Mouse (Mus musculus) heart, embryonic 15.5 days (tissue): Measurements from ENCODE around the gene Sfta2. TPM values are rescaled to one million over a fixed set of nuclear protein-coding genes. Genes with fewer than 3 reads are reported as not detected.

ENCODE experiments used
- ATAC-seq: fragments of 200-750 bp; cut with Nextera tagmentation; replicated peaks from 2 replicates; pipeline ENCODE4 v1.8.0; 2017; ENCODE audit warnings: low read depth, moderate TSS enrichment; ENCODE audit not compliant: insufficient number of reproducible peaks, insufficient read depth, low FRiP score
- H3K27ac ChIP-seq: fragments of 300-500 bp; sonication (generic); 2 replicates; pipeline ENCODE4 v1.5.1; 2015; ENCODE audit warnings: mild to moderate bottlenecking, inconsistent platforms
- H3K27me3 ChIP-seq: fragments of 300-500 bp; sonication (generic); 2 replicates; pipeline ENCODE4 v1.6.1; 2015; ENCODE audit warnings: inconsistent platforms
- H3K36me3 ChIP-seq: fragments of 300-500 bp; sonication (generic); 2 replicates; pipeline ENCODE4 v1.6.1; 2015; ENCODE audit warnings: mild to moderate bottlenecking, inconsistent platforms
- H3K4me1 ChIP-seq: fragments of 300-500 bp; sonication (generic); replicated peaks from 2 replicates; pipeline ENCODE4 v1.6.1; 2015; ENCODE audit warnings: inconsistent platforms
- H3K4me2 ChIP-seq: fragments of 300-500 bp; sonication (generic); 2 replicates; pipeline ENCODE4 v1.6.1; 2015; ENCODE audit warnings: inconsistent platforms, mild to moderate bottlenecking, moderate library complexity
- H3K4me3 ChIP-seq: fragments of 300-500 bp; sonication (generic); 2 replicates; pipeline ENCODE4 v1.5.1; 2015; ENCODE audit warnings: mild to moderate bottlenecking, inconsistent platforms
- H3K9ac ChIP-seq: fragments of 300-500 bp; sonication (generic); 2 replicates; pipeline ENCODE4 v1.6.1; 2015; ENCODE audit warnings: mild to moderate bottlenecking, inconsistent platforms
- H3K9me3 ChIP-seq: fragments of 300-500 bp; sonication (generic); replicated peaks from 2 replicates; pipeline ENCODE4 v1.6.1; 2016; ENCODE audit warnings: inconsistent platforms
- WGBS: fragments of 180-500 bp; shearing (Covaris S2); methylation state at CpG from one replicate; pipeline ENCODE4 v1.1.7; 2015; ENCODE audit warnings: mixed read lengths; 5-methylcytosine and 5-hydroxymethylcytosine counted together
- polyA plus RNA-seq: library from polyadenylated mRNA; unstranded; fragments of >200 nt; fragmentation: Nextera tagmentation; extraction: Ambion mirVana; gene quantifications from 2 replicates; pipeline ENCODE4 v1.2.1, GENCODE M21; 2015

The Sfta2 gene
- polyA plus RNA-seq, result 2.7 and 5.6 TPM in 2 replicates

DNA sequence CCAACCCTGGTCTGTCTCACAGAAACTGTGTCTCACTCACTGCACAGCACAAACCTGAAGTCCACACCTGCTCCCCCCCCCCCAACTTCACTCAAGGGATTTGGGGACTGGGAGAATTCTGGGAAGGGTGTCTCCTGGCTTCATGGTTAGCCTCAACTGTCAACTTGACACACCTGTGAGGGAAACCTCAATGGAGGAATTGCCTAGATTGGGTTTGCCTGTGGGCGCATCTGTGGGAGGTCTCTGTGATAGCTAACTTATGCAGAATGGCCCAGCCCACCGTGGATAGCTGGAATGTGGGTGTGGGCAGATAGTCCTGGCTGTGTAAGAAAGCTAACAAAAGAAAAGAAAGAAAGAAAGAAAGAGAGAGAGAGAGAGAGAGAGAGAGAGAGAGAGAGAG, at the start of gene Sfta2:
TSS of gene Sfta2 (plus strand) at position 301 of the 400 bp plus-strand sequence.
- Histone ChIP-seq H3K27me3 (peaks cover 11% of the 10 kb centered on the region), H3K4me2 (no peak within 1 kb of the TSS), H3K9ac (no peak within 1 kb of the TSS), H3K36me3 (no peaks in the 10 kb centered on the region), H3K9me3 (no peaks in the 10 kb centered on the region), H3K4me1 (no peaks in the 10 kb centered on the region), H3K4me3 (no peak within 1 kb of the TSS), H3K27ac (no peak within 1 kb of the TSS)
- 50% methylated on average over 2 of the region's 2 CpGs for WGBS
- no peak for ATAC-seq

DNA sequence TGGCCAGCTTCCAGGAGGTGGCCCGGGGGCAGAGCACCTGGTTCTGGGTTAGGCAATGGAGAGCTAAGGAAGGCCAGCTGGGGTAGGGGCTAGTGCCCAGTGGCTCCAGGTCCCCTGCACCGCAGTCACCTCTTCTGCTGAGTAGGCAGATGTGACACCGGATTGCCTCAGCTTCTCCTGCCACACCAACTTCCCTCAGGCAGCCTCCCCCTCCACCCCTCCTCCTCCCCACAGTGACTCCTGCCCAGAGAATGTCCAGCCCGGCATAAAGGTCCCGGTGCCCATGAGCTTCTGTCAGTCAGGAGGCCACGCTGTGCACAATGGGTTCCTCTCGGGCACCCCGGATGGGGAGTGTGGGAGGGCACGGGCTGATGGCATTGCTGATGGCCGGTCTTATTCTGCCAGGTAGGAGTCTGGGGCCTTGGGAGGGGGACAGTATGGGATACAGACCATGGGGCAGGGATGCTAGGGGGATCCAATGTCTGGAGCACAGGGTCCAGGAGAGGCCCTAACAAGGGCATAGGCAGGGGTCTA, 49.4 kb upstream of the Sfta2 start, which contains the start of gene Cdsn:
TSS of gene Cdsn (plus strand) at position 248 of the 534 bp plus-strand sequence.
- Histone ChIP-seq H3K36me3 (no peaks in the 10 kb centered on the region), H3K4me1 (peaks cover 41% of the 10 kb centered on the region), H3K4me2 (no peak within 1 kb of the TSS), H3K9me3 (no peaks in the 10 kb centered on the region), H3K4me3 (no peak within 1 kb of the TSS), H3K27ac (peak within 1 kb of the TSS; percentile 99), H3K9ac (no peak within 1 kb of the TSS), H3K27me3 (no peaks in the 10 kb centered on the region)
- 76% methylated on average over 10 of the region's 10 CpGs for WGBS
- no peak for ATAC-seq

DNA sequence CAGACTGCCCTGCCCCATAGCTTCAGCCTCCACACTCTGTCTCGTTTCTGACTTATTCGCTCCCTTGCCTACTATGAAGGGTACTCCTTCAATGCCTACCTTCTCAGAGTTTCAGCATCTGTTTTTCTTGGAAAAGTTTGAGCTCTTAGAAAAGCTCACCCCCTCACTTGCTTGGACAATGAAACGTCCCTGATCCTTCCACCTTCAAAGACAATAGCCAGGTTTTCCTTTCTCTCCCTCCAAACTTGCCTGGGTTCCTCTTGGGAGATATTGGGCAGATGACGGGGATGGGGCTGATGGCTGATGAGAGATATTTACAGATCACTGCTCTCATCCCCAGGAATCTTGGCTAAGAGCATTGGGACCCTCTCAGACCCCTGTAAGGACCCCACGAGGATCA, 47.0 kb upstream of the Sfta2 start:
- 73% methylated on average over 5 of the region's 5 CpGs for WGBS
- Histone ChIP-seq H3K27ac (no peak overlapping the region), H3K4me3 (no peak overlapping the region), H3K4me1 (peaks cover 32% of the 10 kb centered on the region), H3K9ac (no peak overlapping the region), H3K27me3 (no peaks in the 10 kb centered on the region), H3K9me3 (no peaks in the 10 kb centered on the region), H3K4me2 (no peak overlapping the region), H3K36me3 (no peaks in the 10 kb centered on the region)
- ATAC-seq, result no peak

DNA sequence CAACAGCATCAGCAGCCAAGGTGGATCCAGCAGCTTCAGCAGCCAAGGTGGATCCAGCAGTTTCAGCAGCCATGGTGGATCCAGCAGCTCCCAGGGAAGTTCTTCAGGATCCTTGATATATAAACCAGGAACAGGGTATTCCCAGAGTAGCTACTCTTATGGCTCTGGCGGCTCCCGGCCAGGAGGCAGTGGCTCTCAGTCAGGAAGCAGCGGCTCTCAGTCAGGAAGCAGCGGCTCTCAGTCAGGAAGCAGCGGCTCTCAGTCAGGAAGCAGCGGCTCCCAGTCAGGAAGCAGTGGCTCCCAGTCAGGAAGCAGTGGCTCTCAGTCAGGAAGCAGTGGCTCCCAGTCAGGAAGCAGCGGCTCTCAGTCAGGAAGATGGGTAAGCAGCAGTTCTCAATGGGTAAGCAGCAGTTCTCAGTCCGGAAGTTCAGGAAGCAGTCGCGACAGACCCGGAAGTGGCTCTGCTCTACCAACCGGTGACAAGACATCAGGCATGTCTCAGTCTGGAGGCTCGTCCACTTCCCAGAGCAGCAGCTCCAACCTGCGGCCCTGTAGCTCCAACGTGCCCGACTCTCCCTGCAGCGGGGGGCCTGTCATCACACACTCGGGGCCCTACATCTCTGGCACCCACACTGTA, 46.5 kb upstream of the Sfta2 start:
- H3K9me3 ChIP-seq, result no peaks in the 10 kb centered on the region
- no peak overlapping the region for H3K27ac ChIP-seq
- no peak overlapping the region for H3K9ac ChIP-seq
- WGBS, result 84% methylated on average over 18 of the region's 18 CpGs
- H3K36me3 ChIP-seq, result no peaks in the 10 kb centered on the region
- H3K4me1 ChIP-seq, result peaks cover 30% of the 10 kb centered on the region
- no peak overlapping the region for H3K4me3 ChIP-seq
- no peak overlapping the region for H3K4me2 ChIP-seq
- no peaks in the 10 kb centered on the region for H3K27me3 ChIP-seq
- ATAC-seq, result no peak

DNA sequence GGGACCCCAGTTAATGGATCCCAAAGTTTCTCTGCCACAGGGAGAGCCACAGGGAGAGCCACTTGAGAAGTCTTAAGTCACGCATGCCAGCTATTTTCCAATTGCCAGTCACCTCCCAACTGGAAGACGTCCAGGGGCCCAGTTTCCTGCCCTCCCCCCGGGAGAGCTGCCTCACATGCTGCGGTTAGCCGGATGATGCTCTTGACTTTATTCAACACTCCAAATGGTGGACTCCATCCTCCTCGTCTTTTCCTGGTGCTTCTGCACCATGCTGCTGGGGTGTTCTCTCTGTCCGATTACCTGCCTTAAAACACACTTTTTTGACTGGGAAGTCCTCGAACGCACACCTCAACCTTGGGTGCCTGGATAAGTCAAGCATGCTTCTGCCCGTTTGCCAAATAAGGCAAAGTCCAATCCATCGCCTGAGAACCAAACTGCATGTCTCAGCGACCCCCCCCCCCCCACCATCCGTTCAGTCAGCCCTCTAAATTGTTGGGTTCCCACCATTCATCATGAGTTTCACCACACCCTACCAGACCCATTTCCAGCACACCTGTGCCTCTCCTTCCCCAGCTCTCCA, 45.1 kb upstream of the Sfta2 start:
- Histone ChIP-seq H3K9me3 (no peaks in the 10 kb centered on the region), H3K4me2 (no peak overlapping the region), H3K4me3 (no peak overlapping the region), H3K36me3 (no peaks in the 10 kb centered on the region), H3K4me1 (peaks cover 18% of the 10 kb centered on the region), H3K27ac (no peak overlapping the region), H3K27me3 (no peaks in the 10 kb centered on the region), H3K9ac (no peak overlapping the region)
- WGBS, result 82% methylated on average over 13 of the region's 13 CpGs
- no peak for ATAC-seq

DNA sequence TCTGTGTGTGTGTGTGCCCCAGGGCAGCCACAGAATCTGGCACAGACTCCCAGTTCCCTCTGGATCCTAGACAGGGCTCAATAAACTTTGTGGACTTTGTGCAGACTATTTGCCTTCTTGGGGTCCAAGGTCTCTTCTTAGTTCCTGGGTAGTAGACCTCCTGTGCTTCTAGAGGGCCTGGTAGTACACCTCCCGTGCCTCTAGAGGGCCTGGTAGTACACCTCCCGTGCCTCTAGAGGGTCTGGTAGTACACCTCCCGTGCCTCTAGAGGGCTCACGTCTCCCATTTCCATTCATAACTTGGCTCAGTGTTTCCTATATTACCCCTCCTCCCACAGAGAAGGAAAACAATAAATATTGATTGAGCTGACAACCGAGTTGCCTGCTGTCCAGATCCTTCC, 44.5 kb upstream of the Sfta2 start:
- Histone ChIP-seq H3K36me3 (no peaks in the 10 kb centered on the region), H3K27ac (no peak overlapping the region), H3K9ac (no peak overlapping the region), H3K9me3 (no peaks in the 10 kb centered on the region), H3K27me3 (no peaks in the 10 kb centered on the region), H3K4me1 (peaks cover 13% of the 10 kb centered on the region), H3K4me2 (no peak overlapping the region), H3K4me3 (no peak overlapping the region)
- no peak for ATAC-seq
- WGBS, result 24% methylated on average over 5 of the region's 5 CpGs

DNA sequence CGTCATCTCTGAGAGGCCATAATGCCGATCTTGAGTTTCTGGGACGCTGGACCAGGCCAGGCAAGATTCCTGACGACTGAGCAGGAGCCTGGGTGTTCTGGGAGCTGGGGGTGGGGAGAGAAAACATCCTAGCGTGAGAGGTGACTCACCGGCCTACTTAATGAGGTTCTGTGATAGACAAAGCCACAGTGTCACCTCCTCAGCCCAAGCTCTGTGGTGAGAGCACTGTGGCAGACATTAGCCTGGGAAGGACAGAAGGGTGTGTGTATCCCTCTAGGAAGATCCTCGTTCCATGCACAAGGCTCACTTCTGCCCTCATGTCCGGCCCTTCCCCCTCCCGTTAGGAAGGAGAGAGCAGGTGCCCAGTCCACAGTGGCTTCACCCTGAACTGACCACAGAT, 44.0 kb upstream of the Sfta2 start:
- Histone ChIP-seq H3K9me3 (no peaks in the 10 kb centered on the region), H3K36me3 (no peaks in the 10 kb centered on the region), H3K27me3 (no peaks in the 10 kb centered on the region), H3K4me3 (no peak overlapping the region), H3K9ac (no peak overlapping the region), H3K4me1 (peaks cover 8% of the 10 kb centered on the region), H3K27ac (no peak overlapping the region), H3K4me2 (no peak overlapping the region)
- ATAC-seq, result no peak
- WGBS, result 55% methylated on average over 9 of the region's 9 CpGs

DNA sequence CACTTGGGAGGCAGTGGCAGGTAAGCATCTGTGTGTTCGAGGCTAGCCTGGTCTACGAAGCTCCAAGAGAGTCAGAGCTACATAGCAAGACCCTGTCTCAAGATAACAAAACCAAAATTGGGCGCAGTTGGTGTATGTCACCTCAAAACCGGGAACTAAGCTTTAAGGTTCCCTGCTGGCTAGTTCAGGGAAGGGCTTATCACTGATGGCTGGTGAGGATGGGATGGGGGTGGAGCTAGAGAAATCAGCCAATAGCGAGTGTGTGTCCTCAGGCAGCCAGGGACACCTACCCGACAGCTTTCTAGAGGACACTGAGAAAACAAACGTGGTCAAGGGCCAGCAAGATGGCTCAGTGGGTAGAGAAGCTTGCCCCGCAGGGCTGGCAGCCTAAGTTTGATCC, 43.1 kb upstream of the Sfta2 start:
- no peak for ATAC-seq
- Histone ChIP-seq H3K4me2 (no peak overlapping the region), H3K36me3 (no peaks in the 10 kb centered on the region), H3K4me1 (0 out of 2 replicates have a peak, but pooled peaks cover 4% of the 10 kb centered on the region), H3K27me3 (no peaks in the 10 kb centered on the region), H3K9ac (no peak overlapping the region), H3K9me3 (no peaks in the 10 kb centered on the region), H3K27ac (no peak overlapping the region), H3K4me3 (no peak overlapping the region)
- WGBS, result 49% methylated on average over 8 of the region's 8 CpGs

DNA sequence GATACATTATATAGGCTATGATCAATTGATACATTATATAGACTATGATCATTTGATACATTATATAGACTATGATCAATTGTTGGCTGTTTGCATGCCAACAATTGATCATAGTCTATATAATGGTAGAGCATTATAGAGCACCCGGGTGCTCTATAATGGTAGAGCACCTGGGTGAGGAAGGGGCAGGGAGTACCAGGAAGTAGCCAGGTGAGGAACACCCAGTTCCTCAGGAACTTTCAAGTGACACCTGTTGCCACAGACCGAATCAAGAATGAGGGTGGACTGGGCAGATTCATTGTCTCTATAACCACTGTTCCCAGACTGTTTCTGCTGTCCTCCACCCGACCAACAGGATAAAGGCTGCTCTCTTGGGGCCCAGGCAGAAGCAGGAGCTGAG, 34.2 kb upstream of the Sfta2 start, which contains the start of gene 2300002M23Rik:
TSS of gene 2300002M23Rik (plus strand) at position 301 of the 400 bp plus-strand sequence.
- no peak for ATAC-seq
- Histone ChIP-seq H3K9me3 (no peaks in the 10 kb centered on the region), H3K4me1 (peaks cover 12% of the 10 kb centered on the region), H3K27me3 (peaks cover 28% of the 10 kb centered on the region), H3K9ac (no peak within 1 kb of the TSS), H3K4me2 (no peak within 1 kb of the TSS), H3K36me3 (no peaks in the 10 kb centered on the region), H3K4me3 (no peak within 1 kb of the TSS), H3K27ac (no peak within 1 kb of the TSS)
- 57% methylated on average over 3 of the region's 3 CpGs for WGBS

DNA sequence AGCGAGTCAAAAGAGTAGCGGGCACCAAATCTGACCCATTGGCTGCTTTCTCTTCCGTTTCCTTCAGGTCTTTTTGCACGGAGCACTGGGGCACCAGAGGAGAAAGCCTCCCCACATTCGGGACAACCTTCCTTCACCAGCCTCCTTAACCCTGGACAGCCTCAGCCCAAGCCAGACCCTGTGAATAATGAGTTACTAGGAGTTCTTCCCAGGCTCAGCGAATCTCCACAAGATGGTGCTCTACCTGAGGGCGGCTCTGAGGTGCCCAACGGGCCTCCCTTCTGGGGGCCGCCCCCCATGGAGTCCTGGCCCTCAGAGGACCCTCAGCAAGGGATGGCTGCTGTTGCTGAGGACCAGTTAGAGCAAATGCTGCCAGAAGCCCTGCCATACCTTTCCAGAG, 33.6 kb upstream of the Sfta2 start:
- Histone ChIP-seq H3K27ac (no peak overlapping the region), H3K4me3 (no peak overlapping the region), H3K9me3 (no peaks in the 10 kb centered on the region), H3K9ac (no peak overlapping the region), H3K4me2 (no peak overlapping the region), H3K36me3 (no peaks in the 10 kb centered on the region), H3K4me1 (peaks cover 12% of the 10 kb centered on the region), H3K27me3 (peaks cover 28% of the 10 kb centered on the region)
- ATAC-seq, result no peak
- 19% methylated on average over 9 of the region's 9 CpGs for WGBS

DNA sequence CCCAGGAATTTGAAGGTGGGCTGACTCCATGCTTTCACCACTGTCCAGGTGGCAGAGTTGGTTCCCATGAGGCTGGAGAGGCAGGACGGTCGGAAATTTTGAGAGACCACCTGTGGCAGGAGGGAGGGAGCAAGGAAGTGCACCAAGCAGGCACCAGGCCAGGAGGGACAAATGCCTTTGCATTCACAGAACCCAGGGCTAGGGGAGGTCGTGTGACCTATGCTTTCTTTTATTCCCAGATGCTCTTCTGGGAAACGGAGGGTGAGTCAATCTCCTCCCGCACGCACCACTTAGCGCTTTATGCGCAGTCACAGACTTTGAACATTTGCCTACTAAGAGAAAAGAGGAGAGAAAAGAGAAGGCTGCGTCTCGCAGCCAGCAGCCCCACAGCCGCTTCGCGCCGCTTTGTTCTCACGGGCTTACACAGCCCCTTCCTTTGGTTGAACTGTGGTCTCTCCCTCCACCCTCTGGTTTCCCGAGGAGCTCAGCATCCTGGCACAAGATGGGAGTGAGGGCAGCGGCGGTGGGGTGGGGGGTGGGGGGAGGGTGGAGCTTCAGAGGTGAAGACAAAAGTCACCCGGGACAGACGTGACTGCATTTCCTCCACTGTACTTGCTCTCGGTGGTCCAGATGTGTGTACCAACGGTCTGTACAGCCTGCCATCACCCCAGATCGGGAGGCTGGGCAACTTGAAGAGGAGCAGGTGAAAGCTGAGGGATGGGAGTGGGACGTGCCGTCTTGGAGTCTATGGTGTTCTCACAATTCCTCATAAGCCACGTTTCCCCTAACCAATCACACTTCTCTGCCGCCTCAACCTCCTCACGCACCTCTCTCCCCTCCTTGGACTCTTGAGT, 32.0 kb upstream of the Sfta2 start:
- H3K36me3 ChIP-seq, result no peaks in the 10 kb centered on the region
- H3K27me3 ChIP-seq, result peaks cover 30% of the 10 kb centered on the region
- 0 out of 2 replicates have a peak, but pooled peaks have one; percentile 43 for ATAC-seq
- no peaks in the 10 kb centered on the region for H3K9me3 ChIP-seq
- WGBS, result 2% methylated on average over 28 of the region's 28 CpGs
- peak overlapping the region; percentile 55 for H3K4me2 ChIP-seq
- no peak overlapping the region for H3K27ac ChIP-seq
- H3K4me3 ChIP-seq, result peak overlapping the region; percentile 29
- H3K4me1 ChIP-seq, result peaks cover 12% of the 10 kb centered on the region
- 0 out of 2 replicates have a peak overlapping the region, but pooled peaks have one; percentile 22 for H3K9ac ChIP-seq
